Mouse (Mus musculus) heart, postnatal 0 days (tissue): ENCODE data around the gene Meltf.

Experiments used
- CTCF ChIP-seq: IDR thresholded peaks from 2 replicates; pipeline ENCODE4 v1.5.1; 2016; ENCODE audit warnings: antibody characterized with exemption, control low read depth, low read depth
- EP300 ChIP-seq: IDR thresholded peaks from 2 replicates; pipeline ENCODE4 v1.6.1; 2016; ENCODE audit warnings: antibody characterized with exemption, low read depth

DNA sequence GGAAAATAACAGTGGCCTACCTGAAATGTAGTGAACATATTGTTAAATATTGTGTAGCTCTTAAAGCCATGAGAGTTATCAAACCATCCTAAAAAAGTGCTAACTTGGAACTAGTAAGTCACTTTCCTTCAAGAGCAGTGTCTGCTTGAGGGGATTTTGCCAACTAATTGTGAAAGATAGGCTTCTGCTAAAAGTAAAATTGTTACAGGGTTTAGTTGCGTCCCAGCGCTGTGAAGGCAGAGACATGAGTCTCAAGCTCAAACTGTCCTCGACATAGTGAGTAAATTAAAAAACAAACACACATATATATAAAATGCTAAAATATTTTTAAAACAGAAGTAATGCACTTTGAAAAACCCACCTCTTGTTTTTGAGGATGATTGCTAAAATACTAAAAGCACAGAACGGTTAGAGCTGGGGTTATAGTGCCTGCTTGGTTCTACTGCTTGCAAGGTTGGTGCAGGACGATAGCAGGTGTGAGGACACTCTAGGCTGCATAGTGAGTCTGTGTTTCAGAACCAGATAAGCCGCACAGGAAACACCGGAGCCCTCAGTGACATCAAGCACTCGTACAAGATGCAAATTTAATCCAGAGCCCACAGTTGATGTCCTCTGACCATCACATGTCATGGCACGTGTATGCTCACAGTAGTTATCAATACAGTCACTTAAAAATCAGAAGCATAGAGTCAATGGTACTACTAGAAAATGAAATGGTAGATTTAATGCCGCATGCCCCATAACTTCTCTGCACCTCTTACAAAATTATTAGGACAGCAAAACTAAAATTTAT, 45.8 kb upstream of the Meltf start:
- TF ChIP-seq CTCF (no peak), EP300 (no peak)
